Mouse (Mus musculus) lung, postnatal 0 days (tissue): Measurements from ENCODE around the gene Katnb1.

Experiments
- CTCF ChIP-seq: IDR thresholded peaks from 2 replicates; pipeline ENCODE4 v1.5.1; 2016; ENCODE audit warnings: antibody characterized with exemption, mild to moderate bottlenecking
- EP300 ChIP-seq: IDR thresholded peaks from 2 replicates; pipeline ENCODE4 v1.6.1; 2016; ENCODE audit warnings: antibody characterized with exemption, mild to moderate bottlenecking, control low read depth

DNA sequence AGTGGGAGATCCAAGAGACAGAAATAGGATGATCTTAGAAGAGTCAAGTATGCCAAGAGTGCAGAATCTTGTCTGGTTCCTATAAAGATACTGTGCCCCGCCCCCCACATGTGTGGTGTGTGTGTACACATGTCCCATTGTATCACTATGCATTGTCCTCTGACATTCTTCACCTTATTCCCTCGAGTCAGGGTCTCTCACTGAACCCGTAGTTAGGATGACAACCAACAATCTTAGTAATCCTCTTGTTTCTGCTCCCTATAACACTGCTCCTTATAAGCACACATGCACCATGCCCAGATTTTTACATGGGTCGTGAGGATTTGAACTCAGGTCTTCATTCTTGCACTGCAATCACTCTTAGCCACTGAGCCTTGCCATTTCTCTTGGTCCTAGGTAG lies 1.7 kb upstream of the Katnb1 start:
- TF ChIP-seq CTCF (no peak), EP300 (no peak)
